Mouse (Mus musculus): ENCODE data around the gene Nt5c. TPM values are rescaled to one million over a fixed set of nuclear protein-coding genes. Genes with fewer than 3 reads are reported as not detected.

The Nt5c gene
- total and polyA plus RNA-seq, 3 experiments, result 99.3 to 102 TPM; not detected in 1

DNA sequence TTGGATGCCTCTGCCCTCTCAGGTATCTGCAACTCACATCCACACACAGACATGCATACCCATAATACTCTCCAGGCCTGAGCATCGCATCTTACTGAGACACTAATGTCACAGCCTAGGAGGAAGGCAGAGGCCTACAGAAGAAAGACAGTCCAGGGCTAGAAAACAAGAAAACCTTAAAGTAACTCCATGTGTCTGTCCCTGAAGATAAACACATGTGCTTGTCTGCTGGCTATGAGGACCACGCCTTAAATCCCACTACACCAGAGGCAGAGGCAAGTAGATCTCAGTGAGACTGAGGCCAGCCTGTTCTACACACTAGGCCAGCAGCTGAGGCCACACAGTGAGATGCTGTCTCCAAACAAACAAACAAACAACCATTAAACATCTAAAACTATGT is 19.5 kb upstream of the Nt5c start (continued):
- TF ChIP-seq USF1 (IDR thresholded peaks at IDR 0.05; ENCODE audit: low read depth, low read length) (no peak), ETS1 (IDR thresholded peaks at IDR 0.05; ENCODE audit: low read depth, low read length) (peak; percentile 60), EP300 (IDR thresholded peaks at IDR 0.05; ENCODE audit: low read depth in 1 of 2, low read length in 2 of 2) (peak; percentile 42 to 49; a peak in 3 of 4 replicates), ELF1 (IDR thresholded peaks at IDR 0.05; ENCODE audit: low read depth, low read length) (no peak), TBP (IDR thresholded peaks at IDR 0.05; ENCODE audit: low read depth, low read length) (no peak), CHD1 (IDR thresholded peaks at IDR 0.05; ENCODE audit: low read depth, low read length) (0 out of 2 replicates have a peak, but pooled peaks have one; percentile 41), ZC3H11A (IDR thresholded peaks at IDR 0.05; ENCODE audit: low read depth, low read length) (no peak), GATA1 (IDR thresholded peaks at IDR 0.05; ENCODE audit: low read depth, low read length) (peak; percentile 55; the same call in 1 of the 2 replicates), RAD21 (IDR thresholded peaks at IDR 0.05; ENCODE audit: low read depth, low read length) (no peak), USF2 (IDR thresholded peaks at IDR 0.05; ENCODE audit: borderline replicate concordance in 1 of 2, insufficient read depth in 1 of 2, low read depth in 1 of 2, low read length in 2 of 2) (no peak), MAZ (IDR thresholded peaks at IDR 0.05; ENCODE audit: low read depth, low read length) (no peak), MYC (IDR thresholded peaks at IDR 0.05; ENCODE audit: low read depth, low read length) (peak; percentile 95), TAL1 (IDR thresholded peaks at IDR 0.05; ENCODE audit: low read length) (peak; percentile 86), CHD2 (IDR thresholded peaks at IDR 0.05; ENCODE audit: low read length) (no peak), UBTF (IDR thresholded peaks at IDR 0.05; ENCODE audit: borderline replicate concordance, insufficient read depth, low read depth, low read length) (no peak)

DNA sequence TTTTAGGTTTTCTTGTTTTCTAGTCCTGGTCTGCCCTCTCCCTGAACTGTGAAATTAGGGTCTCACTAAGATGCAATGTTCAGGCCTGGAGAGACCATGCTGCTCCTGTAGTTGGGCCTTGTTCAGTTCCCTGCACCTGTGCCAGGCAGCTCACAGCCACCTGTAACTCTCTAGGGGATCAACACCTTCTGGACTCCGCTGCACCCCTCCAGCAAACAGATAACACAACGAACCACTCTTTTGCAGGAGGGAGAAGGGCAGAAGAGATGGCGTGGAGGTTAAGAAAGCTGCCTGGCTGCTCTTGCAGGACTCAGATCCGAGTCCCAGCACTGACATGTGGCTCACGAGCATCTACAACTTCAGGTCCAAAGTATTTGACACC is 18.8 kb upstream of the Nt5c start:
- Histone ChIP-seq H3K4me1 (ENCODE audit: control insufficient read depth in 1 of 2, insufficient read depth in 2 of 2, low read length in 2 of 2) (peaks cover 37 to 60% of the 10 kb centered on the region in 2 experiments), H3K79me2 (ENCODE audit: control insufficient read depth, insufficient read depth, low read length, poor library complexity) (peaks cover 83% of the 10 kb centered on the region), H3K4me3 (ENCODE audit: control insufficient read depth in 1 of 2, insufficient read depth in 1 of 2, low read depth in 2 of 2, low read length in 2 of 2) (peak overlapping the region; percentile 2 to 10; a peak in 2 of 4 replicates), H3K27ac (ENCODE audit: control insufficient read depth, low read depth, low read length) (peak overlapping the region; percentile 66), H3K36me3 (ENCODE audit: control insufficient read depth in 1 of 2, insufficient read depth in 2 of 2, low read length in 2 of 2) (peaks cover 6 to 59% of the 10 kb centered on the region in 2 experiments; a peak in 3 of 4 replicates), H3K27me3 (ENCODE audit: control insufficient read depth in 1 of 2, insufficient read depth in 2 of 2, low read length in 2 of 2) (no peaks in the 10 kb centered on the region), H3K9me3 (replicated peaks; ENCODE audit: insufficient read depth, low read length) (no peaks in the 10 kb centered on the region), H3K9ac (ENCODE audit: control insufficient read depth, low read depth, low read length, poor library complexity, severe bottlenecking) (peak overlapping the region; percentile 96)
- no peak for DNase-seq (ENCODE audit: low read depth, low spot score)
- TF ChIP-seq GATA1 (IDR thresholded peaks at IDR 0.05; ENCODE audit: low read depth, low read length) (no peak), ZNF384 (IDR thresholded peaks at IDR 0.05; ENCODE audit: low read depth, low read length) (no peak), CHD1 (IDR thresholded peaks at IDR 0.05; ENCODE audit: low read depth, low read length) (no peak), RCOR1 (IDR thresholded peaks at IDR 0.05; ENCODE audit: low read depth, low read length) (no peak), MYB (IDR thresholded peaks at IDR 0.05; ENCODE audit: low read depth, low read length) (no peak), EP300 (IDR thresholded peaks at IDR 0.05; ENCODE audit: low read depth in 1 of 2, low read length in 2 of 2) (peak in 1 of 2 experiments; percentile 21; a peak in 1 of 4 replicates)

Measured in MEL (cell line).